Mouse (Mus musculus) cortical plate, adult 2 months (tissue): ENCODE results near the gene Herc3.

Experiments
- CTCF ChIP-seq: fragments of 200-500 bp; IDR thresholded peaks from 2 replicates; pipeline ENCODE4 v1.5.1; 2011; ENCODE audit warnings: mild to moderate bottlenecking, control low read depth, low read length; ENCODE audit not compliant: insufficient read depth; ENCODE audit errors: extremely low read depth
- POLR2A ChIP-seq: fragments of 200-500 bp; IDR thresholded peaks from 2 replicates; pipeline ENCODE4 v1.6.1; 2011; ENCODE audit warnings: mild to moderate bottlenecking, low read length, control low read depth; ENCODE audit not compliant: insufficient read depth; ENCODE audit errors: extremely low read depth

- TF ChIP-seq POLR2A = no peak
- TF ChIP-seq CTCF = no peak
These were observed 32.5 kb downstream of the Herc3 start for GRCm38 (mm10) chr6:58863631-58864235.
